Mouse (Mus musculus): ENCODE data around the gene Krt35. TPM values are rescaled to one million over a fixed set of nuclear protein-coding genes. Genes with fewer than 3 reads are reported as not detected.

The Krt35 gene
- total RNA-seq, 1 experiment, result not detected

- Histone ChIP-seq H3K36me3 (ENCODE audit: control insufficient read depth, insufficient read depth, low read length, poor library complexity, severe bottlenecking) (no peaks in the 10 kb centered on the region), H3K9me3 (ENCODE audit: control insufficient read depth, insufficient read depth, low read depth, low read length) (no peaks in the 10 kb centered on the region), H3K27ac (ENCODE audit: insufficient read depth, low read depth, low read length, poor library complexity, severe bottlenecking) (no peak overlapping the region), H3K4me1 (ENCODE audit: control insufficient read depth in 2 of 2, insufficient read depth in 2 of 2, low read length in 2 of 2, poor library complexity in 1 of 2) (0 out of 4 replicates have a peak, but pooled peaks cover 0 to 4% of the 10 kb centered on the region in 2 experiments), H3K9ac (ENCODE audit: insufficient read depth, low read depth, low read length, poor library complexity, severe bottlenecking) (no peak overlapping the region), H3K4me3 (ENCODE audit: insufficient read depth in 1 of 2, low read depth in 1 of 2, low read length in 2 of 2, poor library complexity in 1 of 2, severe bottlenecking in 1 of 2) (no peak overlapping the region)
- DNase-seq (ENCODE audit: low read depth, low spot score), result no peak
- TF ChIP-seq MAFK (IDR thresholded peaks at IDR 0.05; ENCODE audit: insufficient read depth, low read depth, low read length), result no peak
- no peak for TF ChIP-seq ZC3H11A (IDR thresholded peaks at IDR 0.05; ENCODE audit: borderline replicate concordance, low read depth, low read length)
- no peak for TF ChIP-seq HCFC1 (IDR thresholded peaks at IDR 0.05; ENCODE audit: borderline replicate concordance, insufficient read depth, low read length)
- no peak for TF ChIP-seq CHD2 (IDR thresholded peaks at IDR 0.05; ENCODE audit: low read depth, low read length)
- TF ChIP-seq ZNF384 (IDR thresholded peaks at IDR 0.05; ENCODE audit: low read depth, low read length), result no peak
- in situ Hi-C loops (cut with MboI; ENCODE audit: low sequenced_read_pairs in 2 of 2, unreplicated experiment in 2 of 2), result no loop called here
These were observed 41.7 kb upstream of the Krt35 start for GRCm38 (mm10) chr11:100137693-100138092.

DNA sequence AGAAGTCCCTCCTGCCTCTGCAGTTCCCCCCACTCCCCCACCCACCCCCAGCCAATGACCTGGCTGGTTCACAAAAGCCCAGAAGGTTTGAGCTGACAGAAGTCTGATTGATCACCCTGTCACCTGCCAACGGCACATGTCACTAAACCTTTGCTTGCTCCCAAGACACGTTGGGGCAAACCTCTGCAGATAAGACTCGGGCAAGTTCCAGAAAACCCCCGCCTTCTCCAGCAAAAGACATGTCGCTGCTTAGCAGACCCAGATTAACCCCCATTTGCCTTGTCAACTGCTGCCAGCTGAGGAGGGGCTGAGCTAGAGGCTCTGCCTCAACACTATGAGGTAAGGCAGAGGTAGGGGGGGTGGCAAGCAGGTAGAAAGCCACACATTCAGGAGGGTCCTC, 40.5 kb upstream of the Krt35 start:
- Histone ChIP-seq H3K27ac (ENCODE audit: insufficient read depth, low read depth, low read length, poor library complexity, severe bottlenecking) (no peak overlapping the region), H3K4me3 (ENCODE audit: insufficient read depth in 1 of 2, low read depth in 1 of 2, low read length in 2 of 2, poor library complexity in 1 of 2, severe bottlenecking in 1 of 2) (no peak overlapping the region), H3K9me3 (ENCODE audit: control insufficient read depth, insufficient read depth, low read depth, low read length) (no peaks in the 10 kb centered on the region), H3K36me3 (ENCODE audit: control insufficient read depth, insufficient read depth, low read length, poor library complexity, severe bottlenecking) (no peaks in the 10 kb centered on the region), H3K9ac (ENCODE audit: insufficient read depth, low read depth, low read length, poor library complexity, severe bottlenecking) (no peak overlapping the region), H3K4me1 (ENCODE audit: control insufficient read depth in 2 of 2, insufficient read depth in 2 of 2, low read length in 2 of 2, poor library complexity in 1 of 2) (0 out of 4 replicates have a peak, but pooled peaks cover 0 to 4% of the 10 kb centered on the region in 2 experiments)
- in situ Hi-C loops (cut with MboI; ENCODE audit: low sequenced_read_pairs in 2 of 2, unreplicated experiment in 2 of 2), result no loop called here
- TF ChIP-seq MAFK (IDR thresholded peaks at IDR 0.05; ENCODE audit: insufficient read depth, low read depth, low read length) (no peak), HCFC1 (IDR thresholded peaks at IDR 0.05; ENCODE audit: borderline replicate concordance, insufficient read depth, low read length) (no peak), ZNF384 (IDR thresholded peaks at IDR 0.05; ENCODE audit: low read depth, low read length) (no peak), CHD2 (IDR thresholded peaks at IDR 0.05; ENCODE audit: low read depth, low read length) (no peak), ZC3H11A (IDR thresholded peaks at IDR 0.05; ENCODE audit: borderline replicate concordance, low read depth, low read length) (no peak)
- DNase-seq (ENCODE audit: low read depth, low spot score), result no peak

- TF ChIP-seq CHD2 (IDR thresholded peaks at IDR 0.05; ENCODE audit: low read depth, low read length), result no peak
- TF ChIP-seq MAFK (IDR thresholded peaks at IDR 0.05; ENCODE audit: insufficient read depth, low read depth, low read length), result no peak
- no peak for TF ChIP-seq ZNF384 (IDR thresholded peaks at IDR 0.05; ENCODE audit: low read depth, low read length)
- TF ChIP-seq ZC3H11A (IDR thresholded peaks at IDR 0.05; ENCODE audit: borderline replicate concordance, low read depth, low read length), result no peak
- no peak for TF ChIP-seq HCFC1 (IDR thresholded peaks at IDR 0.05; ENCODE audit: borderline replicate concordance, insufficient read depth, low read length)
- Histone ChIP-seq H3K4me3 (ENCODE audit: insufficient read depth in 1 of 2, low read depth in 1 of 2, low read length in 2 of 2, poor library complexity in 1 of 2, severe bottlenecking in 1 of 2) (no peak within 1 kb of the TSS), H3K9me3 (ENCODE audit: control insufficient read depth, insufficient read depth, low read depth, low read length) (no peaks in the 10 kb centered on the region), H3K4me1 (ENCODE audit: control insufficient read depth in 2 of 2, insufficient read depth in 2 of 2, low read length in 2 of 2, poor library complexity in 1 of 2) (0 out of 4 replicates have a peak, but pooled peaks cover 0 to 4% of the 10 kb centered on the region in 2 experiments), H3K9ac (ENCODE audit: insufficient read depth, low read depth, low read length, poor library complexity, severe bottlenecking) (no peak within 1 kb of the TSS), H3K36me3 (ENCODE audit: control insufficient read depth, insufficient read depth, low read length, poor library complexity, severe bottlenecking) (no peaks in the 10 kb centered on the region), H3K27ac (ENCODE audit: insufficient read depth, low read depth, low read length, poor library complexity, severe bottlenecking) (no peak within 1 kb of the TSS)
- in situ Hi-C loops (cut with MboI; ENCODE audit: low sequenced_read_pairs in 2 of 2, unreplicated experiment in 2 of 2), result no loop called here
- no peak for DNase-seq (ENCODE audit: low read depth, low spot score)
These were observed 39.7 kb upstream of the Krt35 start, which contains the start of gene Krt15 for GRCm38 (mm10) chr11:100135731-100136130. Gene Krt15 (minus strand): TSS chr11:100135928.

GRCm38 (mm10) chr11:100124901-100125300, 28.9 kb upstream of the Krt35 start:
- no peak for DNase-seq (ENCODE audit: low read depth, low spot score)
- Histone ChIP-seq H3K27ac (ENCODE audit: insufficient read depth, low read depth, low read length, poor library complexity, severe bottlenecking) (no peak overlapping the region), H3K4me3 (ENCODE audit: insufficient read depth in 1 of 2, low read depth in 1 of 2, low read length in 2 of 2, poor library complexity in 1 of 2, severe bottlenecking in 1 of 2) (no peak overlapping the region), H3K9ac (ENCODE audit: insufficient read depth, low read depth, low read length, poor library complexity, severe bottlenecking) (no peak overlapping the region), H3K36me3 (ENCODE audit: control insufficient read depth, insufficient read depth, low read length, poor library complexity, severe bottlenecking) (no peaks in the 10 kb centered on the region), H3K4me1 (ENCODE audit: control insufficient read depth in 2 of 2, insufficient read depth in 2 of 2, low read length in 2 of 2, poor library complexity in 1 of 2) (no peaks in the 10 kb centered on the region), H3K9me3 (ENCODE audit: control insufficient read depth, insufficient read depth, low read depth, low read length) (no peaks in the 10 kb centered on the region)
- no peak for TF ChIP-seq MAFK (IDR thresholded peaks at IDR 0.05; ENCODE audit: insufficient read depth, low read depth, low read length)
- TF ChIP-seq ZNF384 (IDR thresholded peaks at IDR 0.05; ENCODE audit: low read depth, low read length), result no peak
- no peak for TF ChIP-seq ZC3H11A (IDR thresholded peaks at IDR 0.05; ENCODE audit: borderline replicate concordance, low read depth, low read length)
- TF ChIP-seq HCFC1 (IDR thresholded peaks at IDR 0.05; ENCODE audit: borderline replicate concordance, insufficient read depth, low read length), result no peak
- no peak for TF ChIP-seq CHD2 (IDR thresholded peaks at IDR 0.05; ENCODE audit: low read depth, low read length)
- in situ Hi-C loops (cut with MboI; ENCODE audit: low sequenced_read_pairs in 2 of 2, unreplicated experiment in 2 of 2), result no loop called here

- Histone ChIP-seq H3K4me3 (ENCODE audit: insufficient read depth in 1 of 2, low read depth in 1 of 2, low read length in 2 of 2, poor library complexity in 1 of 2, severe bottlenecking in 1 of 2) (no peak within 1 kb of the TSS), H3K36me3 (ENCODE audit: control insufficient read depth, insufficient read depth, low read length, poor library complexity, severe bottlenecking) (no peaks in the 10 kb centered on the region), H3K9me3 (ENCODE audit: control insufficient read depth, insufficient read depth, low read depth, low read length) (no peaks in the 10 kb centered on the region), H3K27ac (ENCODE audit: insufficient read depth, low read depth, low read length, poor library complexity, severe bottlenecking) (no peak within 1 kb of the TSS), H3K4me1 (ENCODE audit: control insufficient read depth in 2 of 2, insufficient read depth in 2 of 2, low read length in 2 of 2, poor library complexity in 1 of 2) (no peaks in the 10 kb centered on the region), H3K9ac (ENCODE audit: insufficient read depth, low read depth, low read length, poor library complexity, severe bottlenecking) (no peak within 1 kb of the TSS)
- DNase-seq (ENCODE audit: low read depth, low spot score), result no peak
- in situ Hi-C loops (cut with MboI; ENCODE audit: low sequenced_read_pairs in 2 of 2, unreplicated experiment in 2 of 2), result no loop called here
- no peak for TF ChIP-seq HCFC1 (IDR thresholded peaks at IDR 0.05; ENCODE audit: borderline replicate concordance, insufficient read depth, low read length)
- TF ChIP-seq MAFK (IDR thresholded peaks at IDR 0.05; ENCODE audit: insufficient read depth, low read depth, low read length), result no peak
- no peak for TF ChIP-seq CHD2 (IDR thresholded peaks at IDR 0.05; ENCODE audit: low read depth, low read length)
- TF ChIP-seq ZNF384 (IDR thresholded peaks at IDR 0.05; ENCODE audit: low read depth, low read length), result no peak
- no peak for TF ChIP-seq ZC3H11A (IDR thresholded peaks at IDR 0.05; ENCODE audit: borderline replicate concordance, low read depth, low read length)
These were observed 25.4 kb upstream of the Krt35 start, which contains the start of gene Krt13 for GRCm38 (mm10) chr11:100121466-100121865. Gene Krt13 (minus strand): TSS chr11:100121566.

Data from ES-E14 (cell line).